Mouse (Mus musculus) stomach, postnatal 0 days (tissue): ENCODE results near the gene Fam71b. TPM values are rescaled to one million over a fixed set of nuclear protein-coding genes. Genes with fewer than 3 reads are reported as not detected.
"Not testable (repeated sequence)": the region's sequence is repeated elsewhere in the genome, so short reads cannot be mapped to it uniquely, and the experiment has no call there.

Experiments
- ATAC-seq: fragments of 200-750 bp; cut with Nextera tagmentation; 2 replicates; pipeline ENCODE4 v1.8.0; 2017; ENCODE audit not compliant: low FRiP score, low TSS enrichment
- DNase-seq: peaks from one replicate; pipeline ENCODE4 v3.0.0-alpha.2; 2016; ENCODE audit warnings: low spot score
- H3K27ac ChIP-seq: fragments of 300-500 bp; sonication (generic); replicated peaks from 2 replicates; pipeline ENCODE4 v1.5.1; 2014; ENCODE audit warnings: mild to moderate bottlenecking, control low read depth
- H3K27me3 ChIP-seq: fragments of 300-500 bp; sonication (generic); 2 replicates; pipeline ENCODE4 v1.6.1; 2014; ENCODE audit warnings: low read length; ENCODE audit not compliant: control insufficient read depth, insufficient read depth
- H3K36me3 ChIP-seq: fragments of 300-500 bp; sonication (generic); 2 replicates; pipeline ENCODE4 v1.6.1; 2014; ENCODE audit warnings: low read length, mixed read lengths; ENCODE audit not compliant: control insufficient read depth, insufficient read depth
- H3K4me1 ChIP-seq: fragments of 300-500 bp; sonication (generic); replicated peaks from 2 replicates; pipeline ENCODE4 v1.6.1; 2014; ENCODE audit warnings: antibody characterized with exemption; ENCODE audit not compliant: control insufficient read depth, insufficient read depth
- H3K4me2 ChIP-seq: fragments of 300-500 bp; sonication (generic); replicated peaks from 2 replicates; pipeline ENCODE4 v1.6.1; 2014; ENCODE audit warnings: low read depth, mild to moderate bottlenecking, control low read depth, moderate library complexity
- H3K4me3 ChIP-seq: fragments of 300-500 bp; sonication (generic); 2 replicates; pipeline ENCODE4 v1.5.1; 2014; ENCODE audit warnings: low read depth, low read length, control low read depth
- H3K9ac ChIP-seq: fragments of 300-500 bp; sonication (generic); 2 replicates; pipeline ENCODE4 v1.6.1; 2014; ENCODE audit warnings: mild to moderate bottlenecking, low read length, control low read depth, mixed read lengths
- H3K9me3 ChIP-seq: fragments of 300-500 bp; sonication (generic); 2 replicates; pipeline ENCODE4 v1.6.1; 2016; ENCODE audit warnings: low read length; ENCODE audit not compliant: control insufficient read depth
- CTCF ChIP-seq: IDR thresholded peaks from 2 replicates; pipeline ENCODE4 v1.5.1; 2016; ENCODE audit warnings: antibody characterized with exemption, low read depth, mild to moderate bottlenecking, moderate library complexity
- EP300 ChIP-seq: optimal IDR thresholded peaks from 2 replicates; pipeline ENCODE3; 2016; ENCODE audit warnings: antibody characterized with exemption
- WGBS: fragments of 180-500 bp; shearing (Covaris S2); extraction: QIAGEN DNeasy Blood & Tissue Kit; methylation state at CpG from one replicate; pipeline ENCODE4 v1.1.7; 2014; 5-methylcytosine and 5-hydroxymethylcytosine counted together
- polyA plus RNA-seq: library from polyadenylated mRNA; unstranded; fragments of >200 nt; fragmentation: Nextera tagmentation; extraction: Ambion mirVana; gene quantifications from 2 replicates; pipeline ENCODE4 v1.2.1, GENCODE M21; 2015

Gene Fam71b
- polyA plus RNA-seq, 1 experiment from 2014 or later, result not detected

GRCm38 (mm10) chr11:46404986-46405385, 8.6 kb downstream of the Fam71b start:
- TF ChIP-seq EP300 (no peak), CTCF (no peak)
- H3K4me2 ChIP-seq, result no peak overlapping the region
- no peaks in the 10 kb centered on the region; the same call in 1 of the 2 replicates for H3K4me1 ChIP-seq
- no peak overlapping the region for H3K9ac ChIP-seq
- no peaks in the 10 kb centered on the region for H3K27me3 ChIP-seq
- WGBS, result 76% methylated on average over 16 of the region's 16 CpGs
- no peaks in the 10 kb centered on the region for H3K9me3 ChIP-seq
- ATAC-seq, result no peak
- H3K27ac ChIP-seq, result no peak overlapping the region
- no peak overlapping the region for H3K4me3 ChIP-seq
- no peak for DNase-seq
- no peaks in the 10 kb centered on the region for H3K36me3 ChIP-seq

DNA sequence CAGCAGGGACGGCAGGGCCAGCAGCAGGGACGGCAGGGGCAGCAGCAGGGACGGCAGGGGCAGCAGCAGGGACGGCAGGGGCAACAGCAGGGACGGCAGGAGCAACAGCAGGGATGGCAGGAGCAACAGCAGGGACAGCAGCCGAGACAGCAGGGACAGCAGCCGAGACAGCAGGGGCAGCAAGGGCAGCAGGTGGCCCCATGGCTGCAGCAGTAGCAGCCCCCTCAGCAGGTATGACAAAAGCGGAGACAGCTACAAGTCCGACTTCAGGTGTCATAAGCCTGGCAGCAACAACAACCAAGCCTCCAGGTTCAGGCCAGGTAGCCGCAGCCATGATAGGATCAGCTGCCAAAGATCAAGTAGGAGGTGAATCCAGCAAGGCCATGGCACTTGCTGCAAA, 10.4 kb downstream of the Fam71b start:
- Histone ChIP-seq H3K36me3 (no peaks in the 10 kb centered on the region), H3K27me3 (no peaks in the 10 kb centered on the region), H3K9ac (no peak overlapping the region), H3K4me3 (no peak overlapping the region), H3K9me3 (no peaks in the 10 kb centered on the region), H3K27ac (no peak overlapping the region), H3K4me2 (no peak overlapping the region), H3K4me1 (no peaks in the 10 kb centered on the region)
- 53% methylated on average over 10 of the region's 10 CpGs for WGBS
- TF ChIP-seq CTCF (no peak), EP300 (no peak)
- ATAC-seq (no peak), DNase-seq (no peak)

DNA sequence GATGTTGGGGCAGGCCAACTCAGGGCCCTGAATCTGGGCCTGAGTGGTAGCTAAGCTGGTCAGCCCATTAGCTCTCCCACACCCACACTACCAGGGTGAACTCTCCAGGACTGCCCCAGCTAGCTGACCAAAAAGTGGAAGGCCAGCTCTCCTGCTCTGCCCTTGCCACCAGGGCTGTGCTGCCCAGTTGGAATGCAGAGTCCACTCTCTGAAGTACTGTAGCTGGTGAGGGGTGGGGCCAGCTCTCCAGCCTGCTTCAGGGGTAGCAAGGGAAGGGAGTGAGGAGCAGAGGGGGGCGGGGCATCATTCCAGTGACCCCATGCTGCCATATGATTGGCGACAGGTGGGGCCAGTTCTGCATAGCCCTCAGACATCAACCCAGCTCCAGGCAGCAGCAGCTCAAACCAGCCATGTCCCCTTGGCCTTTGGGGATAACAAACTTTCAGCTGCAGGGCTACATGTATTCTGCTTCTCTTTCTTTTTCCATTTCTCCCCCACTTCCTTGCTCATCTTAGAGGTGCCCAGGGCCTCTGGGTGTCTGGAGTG, 13.7 kb downstream of the Fam71b start:
- Histone ChIP-seq H3K4me2 (no peak overlapping the region), H3K9me3 (no peaks in the 10 kb centered on the region), H3K4me1 (no peaks in the 10 kb centered on the region), H3K36me3 (no peaks in the 10 kb centered on the region), H3K27ac (no peak overlapping the region), H3K27me3 (no peaks in the 10 kb centered on the region), H3K4me3 (no peak overlapping the region), H3K9ac (no peak overlapping the region)
- WGBS, result 43% methylated on average over 1 of the region's 2 CpGs
- ATAC-seq (no peak), DNase-seq (no peak)
- TF ChIP-seq EP300 (no peak), CTCF (no peak)

DNA sequence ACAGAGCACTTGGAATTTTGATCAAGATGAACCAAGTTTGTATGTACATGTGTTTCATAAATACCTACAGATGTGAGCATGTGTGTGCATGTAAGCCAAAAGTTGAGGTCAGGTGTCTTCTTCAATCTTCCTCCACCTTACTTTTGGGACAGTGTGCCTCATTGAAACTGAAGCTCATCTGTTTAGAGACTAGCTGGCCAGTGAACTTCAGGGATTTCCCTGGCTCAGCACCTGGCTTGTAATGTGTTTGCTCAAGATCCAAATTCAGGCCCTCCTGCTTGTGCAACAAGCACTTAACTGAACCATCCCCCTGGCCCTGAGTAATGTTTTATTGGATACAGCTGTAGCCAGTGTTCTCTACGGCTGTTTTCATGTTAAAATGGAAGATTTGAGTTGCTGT, 22.1 kb downstream of the Fam71b start:
- Histone ChIP-seq H3K36me3 (no peaks in the 10 kb centered on the region), H3K27me3 (no peaks in the 10 kb centered on the region), H3K4me2 (no peak overlapping the region), H3K4me3 (no peak overlapping the region), H3K27ac (no peak overlapping the region), H3K9ac (no peak overlapping the region), H3K9me3 (no peaks in the 10 kb centered on the region), H3K4me1 (no peaks in the 10 kb centered on the region)
- ATAC-seq (no peak), DNase-seq (no peak)
- TF ChIP-seq EP300 (no peak), CTCF (no peak)
- 45% methylated on average over 1 of the region's 1 CpGs for WGBS

DNA sequence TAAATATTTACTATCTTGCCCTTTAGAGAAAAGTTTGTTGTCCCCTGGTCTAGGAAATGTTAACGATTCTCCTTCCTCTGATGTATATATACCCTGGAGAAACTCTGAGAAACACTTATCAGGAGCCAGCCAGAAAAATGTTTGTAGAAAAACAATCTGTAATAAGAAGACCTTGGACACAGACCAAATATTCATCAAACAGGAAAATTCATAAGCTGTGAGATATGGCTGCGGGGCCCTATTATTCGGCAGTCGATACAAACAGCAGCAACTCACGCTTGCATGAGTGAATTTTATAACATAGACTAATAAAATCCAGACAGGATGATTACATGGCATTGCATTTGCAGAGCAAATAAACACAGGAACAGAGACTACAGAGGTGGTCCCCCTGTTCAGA, 22.5 kb downstream of the Fam71b start:
- Histone ChIP-seq H3K9me3 (no peaks in the 10 kb centered on the region), H3K4me3 (no peak overlapping the region), H3K4me1 (no peaks in the 10 kb centered on the region), H3K36me3 (no peaks in the 10 kb centered on the region), H3K27me3 (no peaks in the 10 kb centered on the region), H3K27ac (no peak overlapping the region), H3K9ac (no peak overlapping the region), H3K4me2 (no peak overlapping the region)
- ATAC-seq (no peak), DNase-seq (no peak)
- TF ChIP-seq EP300 (no peak), CTCF (no peak)
- 55% methylated on average over 5 of the region's 5 CpGs for WGBS

DNA sequence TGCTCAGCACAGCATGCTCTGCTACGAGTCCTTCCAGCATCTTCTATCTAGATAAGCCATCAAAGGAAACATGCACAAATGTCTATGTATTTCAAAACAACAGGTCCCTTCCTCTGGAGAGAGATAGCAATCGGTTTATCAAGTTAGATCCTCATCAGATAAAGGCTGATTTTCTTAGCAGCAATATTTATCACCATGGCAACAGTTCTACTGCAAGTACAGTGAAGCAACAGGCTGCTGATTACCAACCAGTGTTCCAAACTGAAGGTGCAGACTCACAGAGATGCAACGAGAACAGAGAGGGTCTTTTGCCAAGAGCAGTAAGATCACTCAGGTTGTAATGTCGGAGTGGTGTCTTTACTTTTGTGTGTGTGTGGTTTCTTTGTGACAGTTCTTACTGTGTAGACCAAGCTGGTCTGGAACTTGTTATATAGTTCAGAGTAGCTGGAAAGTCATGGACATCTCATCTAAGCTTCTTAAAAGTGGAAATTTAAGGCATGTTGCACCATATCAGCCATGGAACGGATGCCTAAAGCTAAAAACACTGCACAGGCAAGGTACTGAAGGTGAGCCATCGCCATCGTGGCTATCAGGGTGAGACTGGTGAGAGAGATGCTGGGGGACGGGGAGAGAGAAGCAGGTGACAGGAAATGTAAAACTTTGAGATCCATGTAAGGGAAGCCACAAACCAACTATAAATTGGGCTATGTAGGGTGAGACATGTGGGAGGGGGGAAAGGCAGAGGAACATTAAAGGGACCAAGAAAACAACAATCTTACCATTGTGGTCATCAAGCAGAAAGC, 24.9 kb downstream of the Fam71b start:
- no peak overlapping the region for H3K4me2 ChIP-seq
- no peak overlapping the region for H3K9ac ChIP-seq
- ATAC-seq, result no peak
- no peaks in the 10 kb centered on the region for H3K36me3 ChIP-seq
- no peaks in the 10 kb centered on the region for H3K27me3 ChIP-seq
- no peak overlapping the region for H3K4me3 ChIP-seq
- TF ChIP-seq CTCF, result no peak
- no peak for TF ChIP-seq EP300
- no peak overlapping the region for H3K27ac ChIP-seq
- H3K9me3 ChIP-seq, result no peaks in the 10 kb centered on the region
- 74% methylated on average over 8 of the region's 8 CpGs for whole genome bisulfite sequencing
- H3K4me1 ChIP-seq, result no peaks in the 10 kb centered on the region
- no peak for DNase-seq

- not testable (repeated sequence) for H3K4me2 ChIP-seq, DNase-seq, H3K4me1 ChIP-seq, H3K36me3 ChIP-seq, H3K9ac ChIP-seq, H3K4me3 ChIP-seq, H3K9me3 ChIP-seq, H3K27me3 ChIP-seq, H3K27ac ChIP-seq, ATAC-seq
- 52% methylated on average over 4 of the region's 4 CpGs for WGBS
These were observed 31.8 kb downstream of the Fam71b start for GRCm38 (mm10) chr11:46428131-46428530.
